Mouse (Mus musculus) small intestine, adult 2 months (tissue): ENCODE data around the gene Gpr26. TPM values are rescaled to one million over a fixed set of nuclear protein-coding genes. Genes with fewer than 3 reads are reported as not detected.

ENCODE experiments used
- H3K27ac ChIP-seq: fragments of 200-500 bp; 2 replicates; pipeline ENCODE4 v1.5.1; 2012; ENCODE audit warnings: low read depth, low read length, control low read depth, inconsistent platforms; ENCODE audit not compliant: insufficient read depth
- H3K27me3 ChIP-seq: fragments of 200-500 bp; 2 replicates; pipeline ENCODE4 v1.6.1; 2012; ENCODE audit warnings: mild to moderate bottlenecking, moderate library complexity, low read length, inconsistent platforms; ENCODE audit not compliant: control insufficient read depth, insufficient read depth
- H3K36me3 ChIP-seq: fragments of 200-500 bp; 2 replicates; pipeline ENCODE4 v1.6.1; 2012; ENCODE audit warnings: mild to moderate bottlenecking, low read length, control low read depth, inconsistent platforms; ENCODE audit not compliant: control insufficient read depth, insufficient read depth
- H3K4me1 ChIP-seq: fragments of 200-500 bp; 2 replicates; pipeline ENCODE4 v1.6.1; 2012; ENCODE audit warnings: low read length, inconsistent platforms, mixed read lengths; ENCODE audit not compliant: control insufficient read depth, insufficient read depth, insufficient read length
- H3K4me3 ChIP-seq: fragments of 200-500 bp; 2 replicates; pipeline ENCODE4 v1.5.1; 2012; ENCODE audit warnings: low read depth, mild to moderate bottlenecking, control low read depth, inconsistent platforms, low read length, moderate library complexity
- CTCF ChIP-seq: fragments of 200-500 bp; IDR thresholded peaks from 2 replicates; pipeline ENCODE4 v1.5.1; 2012; ENCODE audit warnings: low read depth, mild to moderate bottlenecking, control low read depth, inconsistent platforms, low read length, moderate library complexity, mixed read lengths; ENCODE audit not compliant: insufficient replicate concordance, insufficient read length; ENCODE audit errors: extremely low read depth
- POLR2A ChIP-seq: fragments of 200-500 bp; IDR thresholded peaks from 2 replicates; pipeline ENCODE4 v1.6.1; 2012; ENCODE audit warnings: low read depth, mild to moderate bottlenecking, control low read depth, inconsistent platforms, low read length, moderate library complexity
- WGBS: fragments of 180-500 bp; shearing (Covaris S2); methylation state at CpG from one replicate; pipeline ENCODE4 v1.1.7; 2018; 5-methylcytosine and 5-hydroxymethylcytosine counted together
- polyA plus RNA-seq: library from polyadenylated mRNA; depleted of rRNA; stranded (reverse); fragments of >200 nt; gene quantifications from 2 replicates; pipeline ENCODE4 v1.2.3, GENCODE M21; 2012

The Gpr26 gene
- polyA plus RNA-seq, 1 experiment, result not detected

GRCm38 (mm10) chr7:131992873-131993272 is 26.6 kb downstream of the Gpr26 start:
- Histone ChIP-seq H3K4me1 (no peaks in the 10 kb centered on the region), H3K4me3 (no peak overlapping the region), H3K27me3 (no peaks in the 10 kb centered on the region), H3K36me3 (no peaks in the 10 kb centered on the region), H3K27ac (no peak overlapping the region)
- WGBS, result 67% methylated on average over 3 of the region's 3 CpGs
- TF ChIP-seq POLR2A (no peak), CTCF (no peak)

DNA sequence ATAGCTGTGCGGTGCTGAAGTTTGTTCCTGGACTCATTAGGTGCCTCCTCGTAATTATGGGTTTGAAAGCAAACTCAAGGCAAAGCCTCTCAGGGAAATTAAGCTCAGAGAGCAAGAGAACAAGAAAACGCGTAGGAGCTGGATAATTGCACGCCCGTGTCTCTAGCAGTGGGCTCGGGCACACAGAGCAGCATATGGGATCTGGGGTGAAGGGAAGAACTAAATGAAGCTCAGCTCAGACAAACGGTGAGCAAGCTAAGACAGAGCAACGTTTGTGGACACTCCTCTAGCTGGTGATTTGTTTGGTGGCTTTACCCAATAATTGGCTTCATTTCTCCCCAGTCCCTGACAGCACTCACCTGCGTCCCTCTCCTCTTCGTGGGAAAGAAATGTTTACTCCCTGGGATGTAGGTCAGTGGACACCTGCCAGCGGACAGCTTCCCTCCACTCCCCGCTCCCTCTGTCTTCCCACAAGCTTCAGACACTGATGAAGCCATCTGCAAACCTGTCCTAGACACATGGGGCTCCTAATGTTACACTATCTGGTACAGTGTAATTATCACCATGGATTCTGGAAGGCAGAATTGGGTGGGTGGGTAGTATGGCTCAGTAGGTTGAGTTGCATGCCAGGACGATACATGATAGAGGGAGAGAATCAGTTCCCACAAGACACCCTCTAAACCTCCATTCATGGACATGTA is 39.9 kb downstream of the Gpr26 start:
- no peaks in the 10 kb centered on the region for H3K4me1 ChIP-seq
- no peaks in the 10 kb centered on the region for H3K36me3 ChIP-seq
- H3K27me3 ChIP-seq, result no peaks in the 10 kb centered on the region
- H3K4me3 ChIP-seq, result no peak overlapping the region
- TF ChIP-seq POLR2A (no peak), CTCF (no peak)
- no peak overlapping the region for H3K27ac ChIP-seq
- WGBS, result 78% methylated on average over 14 of the region's 14 CpGs

DNA sequence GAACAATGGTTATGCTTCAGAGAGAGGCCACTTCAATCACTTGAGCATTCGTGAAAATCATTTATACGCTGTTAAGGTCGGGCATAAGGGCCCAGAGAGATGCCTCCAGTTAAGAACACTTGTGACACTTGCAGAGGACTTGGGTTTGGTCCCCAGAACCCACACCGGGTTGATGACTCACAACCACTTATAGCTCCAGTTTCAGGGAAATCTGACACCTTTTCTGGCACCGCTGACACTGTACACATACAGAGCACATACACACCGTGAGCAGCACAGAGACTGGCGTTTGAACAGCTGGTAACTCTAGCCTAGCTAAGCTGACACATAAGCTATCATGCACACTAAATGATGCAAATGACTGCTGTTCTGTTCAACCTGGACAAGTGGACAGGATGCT is 42.7 kb downstream of the Gpr26 start:
- no peak overlapping the region for H3K27ac ChIP-seq
- H3K4me1 ChIP-seq, result no peaks in the 10 kb centered on the region
- peaks cover 6% of the 10 kb centered on the region; the same call in 1 of the 2 replicates for H3K27me3 ChIP-seq
- no peaks in the 10 kb centered on the region for H3K36me3 ChIP-seq
- no peak overlapping the region for H3K4me3 ChIP-seq
- TF ChIP-seq POLR2A (no peak), CTCF (no peak)
- 71% methylated on average over 7 of the region's 7 CpGs for WGBS

GRCm38 (mm10) chr7:132012969-132013679 is 46.9 kb downstream of the Gpr26 start:
- H3K27me3 ChIP-seq, result peaks cover 6% of the 10 kb centered on the region; the same call in 1 of the 2 replicates
- no peak overlapping the region for H3K27ac ChIP-seq
- no peaks in the 10 kb centered on the region for H3K4me1 ChIP-seq
- 24% methylated on average over 1 of the region's 1 CpGs for WGBS
- no peak overlapping the region for H3K4me3 ChIP-seq
- no peaks in the 10 kb centered on the region for H3K36me3 ChIP-seq
- no peak for TF ChIP-seq POLR2A
- TF ChIP-seq CTCF, result no peak

DNA sequence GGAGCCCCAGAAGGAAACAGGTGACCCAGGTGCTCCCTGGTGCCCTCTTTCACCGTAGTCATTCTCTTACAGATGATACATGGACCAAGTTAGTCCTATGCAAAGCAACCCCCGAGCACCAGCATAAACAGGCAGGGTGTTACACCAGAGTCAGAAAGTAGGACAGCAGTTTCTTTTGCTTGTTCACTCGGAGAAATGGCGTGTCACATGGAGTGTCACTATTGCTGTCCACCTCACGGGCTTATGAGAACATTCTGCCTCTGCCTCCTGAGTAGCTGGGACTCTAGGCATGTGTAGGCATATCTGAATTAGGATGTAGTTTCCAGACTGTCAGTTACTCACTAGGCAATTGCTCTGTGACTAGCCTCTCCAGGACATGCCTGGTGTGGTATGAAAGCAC is 47.7 kb downstream of the Gpr26 start:
- Histone ChIP-seq H3K4me1 (no peaks in the 10 kb centered on the region), H3K27me3 (peaks cover 6% of the 10 kb centered on the region; the same call in 1 of the 2 replicates), H3K36me3 (no peaks in the 10 kb centered on the region), H3K27ac (no peak overlapping the region), H3K4me3 (no peak overlapping the region)
- no peak for TF ChIP-seq CTCF
- 79% methylated on average over 5 of the region's 5 CpGs for WGBS

GRCm38 (mm10) chr7:132015193-132015592 is 48.9 kb downstream of the Gpr26 start:
- no peak overlapping the region for H3K4me3 ChIP-seq
- no peak overlapping the region for H3K27ac ChIP-seq
- TF ChIP-seq POLR2A (no peak), CTCF (no peak)
- H3K36me3 ChIP-seq, result no peaks in the 10 kb centered on the region
- H3K4me1 ChIP-seq, result no peaks in the 10 kb centered on the region
- 18% methylated on average over 3 of the region's 3 CpGs for WGBS
- H3K27me3 ChIP-seq, result peaks cover 6% of the 10 kb centered on the region; the same call in 1 of the 2 replicates

GRCm38 (mm10) chr7:132015933-132016332 is 49.7 kb downstream of the Gpr26 start:
- 38% methylated on average over 3 of the region's 3 CpGs for WGBS
- TF ChIP-seq POLR2A, result no peak
- no peak for TF ChIP-seq CTCF
- H3K27ac ChIP-seq, result no peak overlapping the region
- no peaks in the 10 kb centered on the region for H3K36me3 ChIP-seq
- H3K4me3 ChIP-seq, result no peak overlapping the region
- H3K27me3 ChIP-seq, result peaks cover 6% of the 10 kb centered on the region; the same call in 1 of the 2 replicates
- no peaks in the 10 kb centered on the region for H3K4me1 ChIP-seq
